Mouse (Mus musculus): ENCODE results near the gene Pgbd1.
A peak's percentile ranks its signal among the peaks of the same experiment; 100 is the strongest.
"Not testable (repeated sequence)": the region's sequence is repeated elsewhere in the genome, so short reads cannot be mapped to it uniquely, and the experiment has no call there.

Gene Pgbd1

DNA sequence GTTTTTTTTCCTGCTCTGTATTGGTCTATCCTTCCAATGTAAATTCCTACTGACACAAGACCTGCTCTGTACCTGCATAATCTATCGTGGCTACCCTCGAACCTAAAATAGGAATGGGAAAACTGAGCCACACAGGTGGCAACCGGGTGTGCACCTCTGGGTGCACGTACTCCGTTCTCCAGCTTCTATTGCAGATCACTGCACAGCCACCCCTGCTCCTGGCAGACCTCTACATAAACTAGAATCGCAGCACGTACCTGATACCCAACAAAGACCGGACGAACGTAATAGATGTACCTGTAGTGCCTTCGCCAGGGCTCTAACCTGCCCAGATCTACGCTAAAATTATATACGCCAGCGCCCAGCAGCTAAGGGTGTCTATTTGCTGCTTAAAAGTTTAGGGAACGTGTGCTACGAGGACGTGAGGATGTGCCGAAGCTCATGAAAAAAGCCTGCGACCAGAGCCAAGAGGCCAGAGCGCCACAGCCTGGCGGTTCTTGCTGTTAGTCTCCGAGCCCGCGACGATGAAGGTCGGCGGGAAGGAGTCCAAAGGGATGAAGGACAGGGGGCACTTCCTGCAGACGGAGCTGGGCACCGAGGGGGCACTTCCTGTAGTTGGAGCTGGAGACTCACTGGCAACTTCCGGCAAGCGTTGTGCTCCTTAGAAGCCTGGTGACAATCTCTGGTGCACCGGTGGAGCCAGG is at the start of gene Pgbd1:
Pgbd1 (minus strand) TSS at position 556 of the 704 bp plus-strand sequence.
- DNase-seq: peak; percentile 78

DNA sequence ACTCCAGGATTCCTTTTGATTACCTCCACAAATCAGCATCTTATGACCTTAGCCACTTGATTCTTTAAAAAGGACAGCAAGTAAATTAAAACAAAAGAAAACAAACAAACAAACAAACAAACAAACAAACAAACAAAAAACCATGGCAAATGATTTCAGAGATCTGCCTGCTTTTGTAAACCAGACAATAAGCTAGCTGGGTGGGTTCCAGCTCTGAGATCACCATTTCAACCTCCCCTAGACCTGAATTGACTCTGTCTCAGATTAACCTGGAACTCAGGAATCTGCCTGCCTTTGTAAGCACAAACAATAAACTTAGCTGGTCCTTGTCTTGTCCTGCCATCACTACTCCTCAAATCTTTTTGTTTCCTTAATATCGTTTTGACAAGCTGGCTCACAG is 46.0 kb upstream of the Pgbd1 start:
- DNase-seq: no peak

DNA sequence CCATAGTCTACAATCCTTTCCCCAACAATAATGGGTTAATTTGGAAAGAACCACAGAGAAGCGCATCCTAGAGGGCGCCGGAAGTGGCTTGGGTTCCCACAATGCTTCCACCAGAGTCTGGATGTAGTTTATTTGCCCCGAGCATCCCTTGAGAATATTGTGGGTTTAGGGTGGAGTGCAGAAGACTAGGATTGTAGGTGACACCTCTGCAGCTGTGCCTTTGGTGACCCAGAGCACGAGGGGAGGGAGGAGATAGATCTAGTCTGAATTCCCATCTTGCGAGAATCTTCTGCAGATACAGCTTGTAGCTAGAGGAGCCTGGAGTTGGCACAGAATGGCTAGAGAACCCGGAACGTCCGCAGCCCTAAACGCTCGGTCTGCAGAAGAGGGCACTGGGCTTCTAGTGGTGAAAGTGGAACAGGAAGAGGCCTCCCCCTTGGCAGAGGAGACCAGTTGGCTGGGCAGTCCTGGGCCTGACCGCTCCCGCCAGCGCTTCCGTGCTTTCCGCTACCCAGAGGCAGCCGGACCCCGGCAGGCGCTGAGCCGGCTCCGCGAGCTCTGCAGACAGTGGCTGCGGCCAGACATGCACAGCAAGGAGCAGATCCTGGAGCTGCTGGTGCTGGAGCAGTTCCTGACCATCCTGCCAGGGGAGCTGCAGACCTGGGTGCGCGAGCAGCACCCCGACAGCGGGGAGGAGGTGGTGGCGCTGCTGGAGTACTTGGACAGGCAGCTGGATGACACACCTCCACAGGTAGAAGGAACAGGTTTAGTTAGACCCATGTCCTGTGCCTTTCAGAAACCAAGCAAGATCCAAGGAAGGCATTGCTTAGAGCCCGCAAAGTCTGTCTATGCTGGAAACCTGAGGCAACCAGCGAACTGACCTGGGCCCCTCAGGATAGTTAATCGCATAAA is 38.2 kb upstream of the Pgbd1 start, which contains the start of the genes Zkscan4 and Gm10065:
Zkscan4 (plus strand) TSS at position 149 of the 912 bp plus-strand sequence.
Gm10065 (minus strand) TSS at position 683 of the 912 bp plus-strand sequence.
- DNase-seq: peak; percentile 81

DNA sequence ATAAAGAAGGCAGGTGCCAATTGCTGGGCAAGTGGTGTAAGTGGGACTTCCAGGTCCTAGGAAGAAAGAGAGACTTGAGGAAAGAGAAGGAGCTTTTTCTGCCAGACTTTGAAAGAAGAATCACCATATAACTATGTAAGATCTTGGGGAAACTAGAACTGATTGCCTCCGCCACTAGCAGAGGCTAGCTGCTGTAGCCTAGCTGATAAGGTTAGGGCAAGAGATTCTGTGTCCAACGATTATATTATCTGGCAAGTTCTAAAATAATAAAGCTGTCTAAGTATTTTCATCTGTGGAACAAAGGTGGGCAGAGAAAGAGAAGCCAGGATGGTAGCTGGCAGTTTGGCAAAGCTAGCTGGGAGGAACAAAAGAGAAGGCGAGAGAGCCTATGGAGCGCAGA is 31.6 kb upstream of the Pgbd1 start:
- DNase-seq: no peak

DNA sequence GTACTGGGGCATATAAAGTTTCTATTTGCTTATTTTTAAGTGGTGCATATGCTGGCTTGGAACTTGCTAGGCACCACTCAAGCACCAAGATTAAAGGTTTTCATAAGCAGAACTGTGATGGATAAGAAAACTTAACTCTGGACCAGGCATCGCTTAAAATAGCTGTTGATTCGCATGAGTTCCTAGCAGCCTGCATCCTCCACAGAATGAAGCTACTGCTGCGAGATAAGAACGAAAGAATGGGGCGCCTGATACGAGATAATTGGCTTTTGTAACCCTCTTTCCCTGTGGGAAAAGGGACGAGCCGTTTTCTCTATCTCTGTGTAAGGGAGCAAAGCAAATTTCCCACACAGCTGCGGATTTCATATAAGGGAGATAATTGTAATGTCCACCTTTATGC is 28.2 kb upstream of the Pgbd1 start:
- no peak for DNase-seq

DNA sequence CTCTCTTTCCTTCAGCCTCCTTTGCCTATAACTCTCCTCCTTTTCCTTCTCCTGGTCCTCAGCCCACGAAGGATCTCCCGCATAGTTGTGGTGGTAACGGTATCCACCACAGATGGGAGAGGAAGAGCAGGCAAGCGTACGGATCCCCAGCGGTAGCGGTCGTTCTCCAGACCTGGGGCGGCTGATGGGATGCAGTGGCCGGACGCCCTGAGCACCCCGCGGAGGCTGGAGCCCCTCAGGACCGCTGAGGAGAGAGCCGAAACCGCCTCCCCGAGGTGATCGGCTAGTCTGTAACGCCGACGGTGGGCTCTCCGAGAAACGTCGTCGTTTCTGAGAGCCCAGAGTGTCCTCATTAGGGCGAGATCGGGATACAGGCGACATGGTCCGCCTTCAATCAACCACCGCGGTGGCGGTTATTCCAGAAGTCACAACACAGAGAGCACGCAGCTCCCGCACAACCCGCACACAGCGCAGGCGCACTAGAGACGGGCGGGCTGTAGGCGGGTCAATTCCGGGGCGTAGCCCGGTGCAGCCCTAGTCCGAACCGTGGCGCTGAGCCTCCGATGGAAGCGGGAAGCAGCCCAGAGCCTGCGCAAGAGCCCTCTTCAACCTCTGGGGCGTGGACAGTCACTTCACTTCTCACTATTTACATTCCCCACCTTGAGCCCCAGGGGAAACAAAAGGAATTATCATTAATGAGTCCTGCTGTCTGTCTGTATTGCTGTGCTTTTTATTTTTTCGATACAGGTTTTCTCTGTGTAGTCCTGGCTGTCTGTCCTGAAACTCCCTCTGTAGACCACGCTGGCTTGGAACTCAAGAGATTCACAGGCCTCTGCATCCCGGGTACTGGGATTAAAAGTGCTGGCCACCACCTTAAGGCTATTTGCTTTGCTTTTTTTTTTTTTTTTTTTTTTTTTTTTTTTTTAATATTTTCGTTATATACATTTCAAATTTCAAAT is 27.5 kb upstream of the Pgbd1 start, which contains the start of gene Nkapl:
Nkapl (minus strand) TSS at position 449 of the 959 bp plus-strand sequence.
- peak; percentile 88 for DNase-seq

DNA sequence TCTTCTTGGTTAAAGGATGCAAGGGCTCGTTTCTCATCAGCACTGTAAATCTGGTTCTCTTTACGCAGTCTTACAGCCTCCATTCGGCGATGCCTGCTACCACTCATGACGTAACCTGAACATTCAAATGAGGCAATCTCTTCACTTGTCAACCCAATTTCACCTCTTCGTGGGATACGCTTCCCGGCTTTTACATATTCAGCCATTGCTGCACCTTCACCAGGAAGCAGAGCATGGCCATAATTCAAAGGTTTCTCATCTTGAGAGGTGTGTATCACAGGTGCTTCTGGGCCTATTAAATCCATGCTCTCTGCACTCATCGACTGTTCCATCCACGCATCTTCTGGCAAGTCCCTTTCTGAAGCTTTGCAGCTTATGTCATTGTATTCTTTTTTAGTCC is 26.5 kb upstream of the Pgbd1 start:
- DNase-seq: no peak

DNA sequence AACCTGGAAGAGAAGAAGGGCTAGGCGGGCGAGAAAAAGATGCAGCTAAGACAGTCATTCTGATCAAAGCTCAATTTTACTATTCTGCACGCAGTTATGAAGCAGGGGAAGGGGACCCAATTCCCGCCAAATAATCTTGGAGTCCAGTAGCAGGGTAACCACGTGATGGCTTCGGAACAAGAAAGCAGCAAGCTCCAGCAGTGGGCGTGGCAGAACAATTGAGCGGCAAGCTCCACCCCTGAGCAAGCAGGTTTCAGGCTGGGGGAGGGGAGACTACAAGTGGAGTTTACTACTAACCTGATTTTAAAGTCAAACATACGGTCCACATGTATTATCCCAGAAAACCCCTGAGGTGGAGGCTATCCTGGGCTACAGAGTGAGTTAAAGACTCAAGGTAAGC is 21.7 kb upstream of the Pgbd1 start:
- not testable (repeated sequence) for DNase-seq

DNA sequence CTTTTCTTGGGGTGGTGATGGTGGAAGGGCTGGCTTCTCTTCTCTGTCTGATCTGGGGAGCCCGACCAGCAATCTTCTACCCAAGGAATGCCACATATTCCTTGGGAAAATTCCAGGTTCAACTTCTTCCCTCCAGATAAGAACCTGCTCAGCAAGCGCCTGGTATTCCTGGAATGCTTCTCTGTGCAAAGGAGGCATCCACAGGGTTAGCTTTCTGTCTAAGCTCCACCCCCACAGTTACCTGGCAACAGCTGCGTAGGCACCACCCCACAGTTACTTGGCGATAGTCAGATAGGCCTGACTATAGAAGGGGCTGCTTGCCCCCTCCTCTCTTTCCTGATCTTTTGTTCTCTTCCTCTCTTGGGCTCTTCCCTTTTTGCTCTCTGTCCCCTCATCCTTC is 15.5 kb upstream of the Pgbd1 start:
- DNase-seq: peak; percentile 35

DNA sequence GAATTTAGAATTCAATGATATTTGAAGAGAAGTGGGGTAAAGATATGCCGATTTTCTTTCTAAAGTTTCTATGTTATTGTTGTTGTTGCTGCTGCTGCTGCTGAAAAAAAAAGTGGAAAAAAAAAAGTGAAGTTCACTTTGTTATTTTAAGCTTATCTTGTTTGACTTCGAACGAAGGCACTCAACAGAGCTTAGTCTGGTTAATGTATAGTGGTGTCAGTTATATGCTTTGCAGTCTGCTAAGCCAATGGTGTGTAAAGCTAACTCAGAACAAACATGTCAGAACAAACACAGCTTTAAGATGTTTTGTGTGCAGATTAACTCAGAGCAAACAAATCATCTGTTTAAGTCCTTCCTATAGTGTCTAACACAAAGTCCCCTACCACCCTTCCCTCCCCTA is 13.3 kb upstream of the Pgbd1 start:
- DNase-seq: no peak

DNA sequence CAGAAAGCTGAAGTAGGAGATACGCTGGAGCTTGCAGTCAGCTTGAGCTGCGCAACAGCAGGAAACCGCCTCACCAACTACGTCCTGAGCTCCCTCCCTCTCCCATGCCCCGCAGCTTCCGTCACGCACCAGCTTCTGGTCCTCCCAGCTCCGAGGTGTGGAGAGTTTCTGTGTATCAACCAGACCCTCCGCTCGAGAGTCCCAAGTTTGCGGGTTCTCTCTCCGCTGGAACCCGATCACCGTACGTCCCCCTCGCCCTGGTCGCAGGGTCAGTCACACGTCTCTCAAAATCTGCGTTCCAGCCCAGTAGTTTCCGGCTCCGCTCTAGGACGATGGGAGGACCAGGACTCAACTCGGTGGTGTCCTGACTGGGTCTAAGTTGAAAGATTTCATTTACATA is 12.6 kb upstream of the Pgbd1 start, which contains the start of gene Zscan26:
Zscan26 (minus strand) TSS at position 282 of the 400 bp plus-strand sequence.
- DNase-seq: peak; percentile 88

DNA sequence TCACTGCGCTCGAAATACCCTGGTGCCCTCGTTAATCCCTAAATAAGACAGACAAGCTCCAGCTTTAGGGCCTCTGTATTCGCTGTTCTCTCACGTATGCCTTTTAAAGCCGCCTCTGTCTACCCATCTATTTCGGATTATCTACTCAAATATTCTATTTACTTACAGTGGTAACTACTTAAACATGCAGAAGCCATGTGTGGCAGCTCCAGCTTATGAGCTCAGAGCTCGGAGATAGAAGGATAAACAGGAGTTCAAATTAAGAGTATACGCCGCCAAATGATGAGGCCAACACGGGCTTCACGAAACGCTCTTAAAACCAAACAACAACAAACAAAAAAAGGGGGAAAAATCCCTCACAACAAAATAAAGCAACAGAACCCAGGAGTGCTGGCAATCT is 12.2 kb upstream of the Pgbd1 start:
- no peak for DNase-seq

DNA sequence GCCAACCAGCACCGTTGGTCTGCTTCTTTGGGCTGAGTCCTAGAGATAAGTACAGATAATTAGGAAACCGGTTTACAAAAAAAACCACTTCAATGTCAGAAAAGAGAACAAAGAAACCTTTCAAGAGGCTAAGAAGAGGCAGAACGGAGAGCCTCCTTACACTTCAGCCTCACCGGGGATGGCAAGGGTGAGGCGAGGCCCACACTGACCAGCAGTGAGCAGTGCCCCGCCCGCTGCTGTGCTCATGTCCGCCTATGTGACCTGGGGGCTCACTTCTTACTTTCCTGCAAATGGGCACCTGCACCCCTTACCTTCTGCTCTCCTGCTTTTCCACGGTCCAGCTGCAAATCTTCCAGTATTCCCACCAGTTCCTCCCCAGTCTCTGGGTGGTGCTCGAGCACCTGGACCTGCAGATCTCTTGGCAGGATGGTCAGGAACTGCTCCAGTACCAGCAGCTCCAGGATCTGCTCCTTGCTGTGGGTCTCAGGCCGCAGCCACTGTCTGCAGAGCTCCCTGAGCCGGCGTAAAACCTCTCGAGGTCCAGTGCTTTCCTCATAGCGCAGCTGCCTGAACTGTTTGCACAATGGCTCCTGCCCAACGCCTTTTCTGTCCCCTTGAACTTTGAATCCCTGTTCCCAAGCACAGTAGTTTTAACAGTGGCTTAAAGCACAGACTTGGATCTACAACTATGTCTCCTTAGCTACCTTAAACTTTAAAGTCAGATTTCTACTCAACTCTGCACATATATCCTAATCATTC is 7.2 kb upstream of the Pgbd1 start:
- DNase-seq: no peak

DNA sequence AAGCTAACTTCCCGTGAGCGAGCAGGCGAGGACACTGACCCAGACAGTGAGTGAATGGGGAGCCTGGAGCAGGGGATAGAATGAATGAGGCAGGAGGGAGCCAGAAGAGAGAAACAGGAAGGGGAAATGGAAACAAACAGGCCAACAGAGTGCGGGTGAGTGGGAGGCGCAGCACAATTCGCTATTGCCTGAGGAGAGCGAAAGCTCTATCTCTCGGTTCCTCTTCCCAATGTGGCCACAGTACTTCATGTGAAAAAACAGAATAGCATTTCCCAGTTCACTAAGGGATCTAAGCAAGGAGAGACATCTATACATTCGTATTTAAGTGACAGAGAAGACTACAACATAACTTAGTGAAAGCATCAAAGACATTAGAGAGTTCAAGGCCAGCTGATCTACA is 5.9 kb upstream of the Pgbd1 start:
- DNase-seq: no peak

DNA sequence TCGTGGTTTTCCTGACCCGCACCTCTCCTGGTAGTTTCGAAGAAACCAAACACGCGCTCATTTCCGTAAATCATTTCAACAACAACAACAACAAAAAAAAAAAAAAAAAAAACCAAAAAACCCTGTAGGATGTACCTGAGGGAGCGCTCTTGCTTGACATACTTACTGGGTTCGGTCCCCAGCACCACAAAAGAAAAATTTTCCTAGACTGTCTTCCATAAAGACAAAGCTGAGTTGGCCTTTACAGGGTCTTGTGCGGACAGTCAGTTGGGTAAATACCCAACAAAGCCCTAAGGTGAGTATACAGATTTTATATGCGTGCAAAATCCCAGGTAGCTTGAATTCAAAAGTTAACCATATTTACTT is 332 bp upstream of the Pgbd1 start:
- DNase-seq: no peak

DNA sequence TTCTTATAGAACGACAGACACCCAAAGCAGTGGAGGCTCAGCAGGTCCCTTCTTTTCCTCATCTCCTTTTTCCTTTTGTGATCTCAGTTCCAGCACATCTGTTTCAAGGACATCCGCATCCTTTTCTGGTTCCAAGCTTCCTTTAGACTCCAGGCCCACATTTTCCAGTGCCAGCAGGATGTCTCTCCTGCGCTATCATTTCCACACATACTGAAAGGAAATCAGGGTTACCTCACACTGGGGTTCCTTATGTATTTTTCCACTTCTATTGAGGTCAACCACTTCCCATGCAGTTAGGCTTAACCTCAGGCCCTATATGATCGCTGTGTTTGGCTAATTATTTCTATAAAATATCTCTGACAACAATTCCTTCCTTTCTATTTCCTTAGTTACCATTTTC is 5.4 kb downstream of the Pgbd1 start:
- no peak for DNase-seq

DNA sequence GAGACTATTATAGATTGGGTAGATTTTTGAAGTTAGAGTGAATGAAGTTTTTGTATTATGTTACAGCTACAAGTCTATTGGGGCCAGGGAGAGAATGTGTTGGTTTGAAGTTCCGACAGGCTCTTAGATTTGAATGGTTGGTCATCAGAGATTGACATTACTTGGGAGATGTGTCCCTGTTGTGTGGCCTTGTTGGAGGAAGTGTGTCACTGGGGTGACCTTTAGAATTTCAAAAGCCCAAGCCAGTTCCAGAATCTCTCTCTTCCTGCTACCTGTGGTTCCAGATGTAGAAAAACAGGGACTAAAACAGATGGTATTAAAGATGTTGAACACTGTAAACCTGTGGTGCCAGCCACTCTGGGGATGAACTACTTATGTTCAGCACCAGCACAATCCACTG is 13.2 kb downstream of the Pgbd1 start:
- no peak for DNase-seq

DNA sequence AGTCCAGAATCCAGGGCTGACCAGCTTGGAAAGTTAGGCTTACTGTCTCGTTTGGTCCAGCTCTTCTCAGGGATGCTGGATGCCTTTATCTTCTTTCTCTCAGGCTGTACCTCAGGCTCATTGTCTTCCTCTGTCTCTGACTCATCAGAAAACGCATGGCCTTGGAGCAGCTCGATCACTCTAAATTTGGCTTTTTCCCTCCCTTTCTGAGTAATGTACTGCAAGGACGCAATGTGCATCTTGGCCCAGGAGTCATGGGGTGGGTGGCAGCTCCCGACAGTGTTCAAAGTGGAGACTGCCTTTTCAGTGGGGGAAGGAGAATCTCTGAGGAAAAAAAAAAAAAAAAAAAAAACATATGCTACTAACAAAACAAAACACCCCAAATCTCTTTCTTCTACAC is 17.6 kb downstream of the Pgbd1 start:
- DNase-seq: no peak

DNA sequence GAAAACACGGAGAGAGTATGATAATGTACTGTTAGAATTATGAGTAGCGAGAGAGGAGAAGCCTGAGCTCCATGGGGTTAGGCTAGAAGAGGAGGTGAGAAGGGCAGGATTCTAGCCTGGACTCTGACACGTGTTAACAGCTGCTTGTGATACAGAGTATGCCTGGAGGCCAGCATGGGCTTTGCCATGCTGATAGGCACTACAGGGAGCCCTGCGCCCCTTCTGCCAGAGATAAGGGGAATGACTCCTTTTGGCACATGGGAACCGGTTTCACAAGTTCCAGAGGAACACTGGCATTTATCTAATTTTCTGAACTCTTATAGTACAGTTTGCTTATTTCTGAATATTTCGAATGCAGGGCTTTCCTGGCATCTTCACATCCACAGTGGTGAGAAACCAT is 22.0 kb downstream of the Pgbd1 start:
- no peak for DNase-seq

DNA sequence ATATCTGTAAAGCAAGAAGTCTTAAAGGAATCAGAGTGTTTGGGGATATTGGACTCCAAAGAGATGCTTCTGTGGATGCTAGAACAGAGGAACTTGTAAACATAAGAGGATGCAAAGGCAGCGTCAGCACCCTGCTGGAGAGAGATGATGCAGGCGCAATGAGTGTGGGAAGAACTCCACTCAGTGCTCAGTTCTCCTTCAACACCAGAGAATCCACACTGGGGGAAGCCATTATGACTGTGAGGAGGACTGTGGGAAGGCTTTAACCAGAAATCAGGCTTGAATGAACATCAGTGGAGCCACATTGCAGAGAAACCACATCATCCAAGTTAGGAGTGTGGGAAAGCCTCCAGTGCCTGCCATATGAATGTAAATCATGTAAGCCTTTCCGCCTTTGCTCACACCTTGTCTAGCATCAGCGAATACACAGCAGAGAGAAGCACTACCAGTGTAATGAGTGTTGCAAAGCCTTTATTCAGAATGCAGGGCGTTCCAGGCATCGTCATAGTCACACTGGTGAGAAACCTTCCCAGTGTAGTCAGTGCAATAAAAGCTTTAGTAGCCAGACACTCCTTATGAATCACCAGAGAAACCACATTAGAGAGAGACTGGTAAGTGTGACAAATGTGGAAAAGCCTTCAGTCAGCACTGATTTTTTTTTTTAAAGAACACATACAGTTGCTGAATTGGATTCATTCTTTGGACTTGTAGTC is 23.4 kb downstream of the Pgbd1 start:
- no peak for DNase-seq

DNA sequence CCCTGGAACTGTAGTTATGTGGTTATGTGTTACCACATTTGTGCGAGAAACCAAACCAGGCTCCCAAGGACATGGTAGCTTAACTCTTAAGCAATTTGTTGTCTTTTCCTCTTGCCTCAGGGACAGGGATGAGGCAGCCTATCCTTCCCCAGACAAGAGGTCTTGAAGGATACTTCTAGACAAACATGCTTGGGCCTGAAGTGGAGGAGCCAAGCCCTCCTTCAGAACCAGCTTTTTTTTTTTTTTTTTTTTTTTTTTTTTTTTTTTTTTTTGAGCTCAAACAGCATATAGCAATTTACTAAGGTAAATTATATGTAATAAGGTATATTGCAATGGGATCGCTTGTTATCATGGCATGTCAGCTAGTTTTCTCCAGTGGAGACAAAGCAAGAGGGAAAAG is 25.1 kb downstream of the Pgbd1 start:
- DNase-seq: no peak

Data from kidney, postnatal 10 days (tissue).